Mouse (Mus musculus) lung, embryonic 14.5 days (tissue): Measurements from ENCODE around the gene Thsd4. TPM values are rescaled to one million over a fixed set of nuclear protein-coding genes. Genes with fewer than 3 reads are reported as not detected.
A peak's percentile ranks its signal among the peaks of the same experiment; 100 is the strongest.

Source experiments
- ATAC-seq: fragments of 200-750 bp; cut with Nextera tagmentation; 2 replicates; pipeline ENCODE4 v1.8.0; 2017; ENCODE audit warnings: mild to moderate bottlenecking, moderate TSS enrichment, moderate library complexity; ENCODE audit not compliant: insufficient read depth
- DNase-seq: peaks from one replicate; pipeline ENCODE4 v3.0.0-alpha.2; 2015
- H3K27ac ChIP-seq: fragments of 300-500 bp; sonication (generic); 2 replicates; pipeline ENCODE4 v1.5.1; 2014; ENCODE audit warnings: low read depth, mild to moderate bottlenecking, moderate library complexity
- H3K27me3 ChIP-seq: fragments of 300-500 bp; sonication (generic); 2 replicates; pipeline ENCODE4 v1.6.1; 2014; ENCODE audit warnings: low read length, control low read depth; ENCODE audit not compliant: insufficient read depth
- H3K36me3 ChIP-seq: fragments of 300-500 bp; sonication (generic); 2 replicates; pipeline ENCODE4 v1.6.1; 2014; ENCODE audit warnings: control low read depth; ENCODE audit not compliant: insufficient read depth
- H3K4me1 ChIP-seq: fragments of 300-500 bp; sonication (generic); 2 replicates; pipeline ENCODE4 v1.6.1; 2014; ENCODE audit warnings: antibody characterized with exemption, control low read depth; ENCODE audit not compliant: insufficient read depth
- H3K4me2 ChIP-seq: fragments of 300-500 bp; sonication (generic); 2 replicates; pipeline ENCODE4 v1.6.1; 2014; ENCODE audit warnings: mild to moderate bottlenecking
- H3K4me3 ChIP-seq: fragments of 300-500 bp; sonication (generic); 2 replicates; pipeline ENCODE4 v1.5.1; 2014; ENCODE audit warnings: low read depth, low read length
- H3K9ac ChIP-seq: fragments of 300-500 bp; sonication (generic); 2 replicates; pipeline ENCODE4 v1.6.1; 2014
- H3K9me3 ChIP-seq: fragments of 300-500 bp; sonication (generic); 2 replicates; pipeline ENCODE4 v1.6.1; 2016; ENCODE audit warnings: low read depth, low read length, control low read depth
- CTCF ChIP-seq: IDR thresholded peaks from 2 replicates; pipeline ENCODE4 v1.5.1; 2016; ENCODE audit warnings: antibody characterized with exemption, low read depth
- WGBS: fragments of 180-500 bp; shearing (Covaris S2); extraction: QIAGEN DNeasy Blood & Tissue Kit; methylation state at CpG from one replicate; pipeline ENCODE4 v1.1.7; 2014; 5-methylcytosine and 5-hydroxymethylcytosine counted together
- polyA plus RNA-seq: library from polyadenylated mRNA; unstranded; fragments of >200 nt; fragmentation: Nextera tagmentation; extraction: Ambion mirVana; gene quantifications from 2 replicates; pipeline ENCODE4 v1.2.1, GENCODE M21; 2014

The Thsd4 gene
- polyA plus RNA-seq, 1 experiment from 2014 or later, result 18.5 TPM

DNA sequence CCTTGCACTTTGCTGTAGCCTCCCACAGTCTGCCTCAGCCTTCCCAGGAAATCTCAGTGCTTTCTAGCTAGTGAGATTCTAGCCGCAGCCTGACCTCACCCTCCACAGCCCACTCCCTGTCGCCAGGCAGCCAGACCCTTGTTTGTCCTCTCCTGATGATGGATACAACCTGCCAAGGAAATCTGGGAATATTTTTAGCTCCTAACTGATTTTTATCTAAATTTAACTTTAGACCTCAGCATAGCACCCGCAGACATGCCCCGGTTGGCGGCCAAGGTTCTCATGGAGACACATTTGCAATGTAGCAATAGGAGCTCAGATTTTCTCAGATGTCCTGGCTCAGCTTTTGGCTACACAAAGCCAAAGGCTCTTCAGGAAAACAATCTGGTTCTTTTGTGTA is 205.3 kb downstream of the Thsd4 start:
- 54% methylated on average over 5 of the region's 5 CpGs for WGBS
- no peak overlapping the region for H3K4me3 ChIP-seq

DNA sequence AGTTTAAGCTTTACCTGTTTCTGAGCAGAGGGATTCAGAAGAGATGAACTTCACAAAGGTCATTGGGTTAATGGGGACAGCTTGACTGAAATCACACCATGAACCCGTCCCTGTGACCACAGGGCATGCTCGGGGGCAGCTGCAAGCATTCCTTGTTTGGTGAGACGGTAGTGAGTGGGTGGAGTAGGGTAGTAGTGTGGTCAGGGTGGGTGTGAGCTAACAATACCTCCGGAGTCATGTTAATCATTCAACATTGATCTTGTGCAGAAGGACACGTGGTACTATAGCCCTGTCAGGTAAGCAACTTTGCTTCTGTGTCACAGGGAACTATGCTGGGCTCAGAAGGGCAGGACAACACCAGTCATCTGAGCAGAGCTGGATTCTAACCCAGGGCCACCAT is 206.3 kb downstream of the Thsd4 start:
- DNase-seq (no peak), ATAC-seq (no peak)
- Histone ChIP-seq H3K9ac (no peak overlapping the region), H3K27ac (no peak overlapping the region), H3K36me3 (0 out of 2 replicates have a peak, but pooled peaks cover 3% of the 10 kb centered on the region), H3K4me1 (peaks cover 11% of the 10 kb centered on the region), H3K9me3 (no peaks in the 10 kb centered on the region), H3K4me2 (no peak overlapping the region), H3K4me3 (no peak overlapping the region), H3K27me3 (no peaks in the 10 kb centered on the region)
- TF ChIP-seq CTCF, result no peak
- WGBS, result 49% methylated on average over 5 of the region's 5 CpGs

More for the DNA sequence above, 205.3 kb downstream of the Thsd4 start:
- ATAC-seq (no peak), DNase-seq (no peak)
- Histone ChIP-seq H3K4me1 (peaks cover 11% of the 10 kb centered on the region), H3K4me2 (no peak overlapping the region), H3K27me3 (no peaks in the 10 kb centered on the region), H3K9ac (no peak overlapping the region), H3K9me3 (no peaks in the 10 kb centered on the region), H3K27ac (no peak overlapping the region), H3K36me3 (0 out of 2 replicates have a peak, but pooled peaks cover 3% of the 10 kb centered on the region)
- no peak for TF ChIP-seq CTCF

DNA sequence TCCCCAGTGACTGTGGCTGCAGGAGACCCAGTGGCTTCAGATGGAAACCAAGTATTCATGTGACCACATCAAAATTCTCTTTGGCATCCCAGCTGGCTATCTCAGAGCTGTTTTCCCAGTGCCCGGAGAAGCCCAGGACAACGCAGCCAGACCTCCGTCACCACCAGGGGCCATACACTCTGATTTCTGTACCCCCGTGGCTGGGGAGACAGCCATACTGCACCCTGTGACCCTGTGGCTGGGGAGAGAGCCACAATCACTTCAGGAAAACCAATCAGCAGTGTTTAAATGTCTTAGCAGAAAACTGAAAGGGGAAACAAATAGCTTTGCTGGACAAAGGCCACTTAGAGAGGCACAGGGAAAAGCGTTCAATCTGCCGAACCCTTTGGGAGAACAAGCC is 208.2 kb downstream of the Thsd4 start:
- Histone ChIP-seq H3K27ac (no peak overlapping the region), H3K36me3 (0 out of 2 replicates have a peak, but pooled peaks cover 3% of the 10 kb centered on the region), H3K27me3 (no peaks in the 10 kb centered on the region), H3K4me1 (peaks cover 15% of the 10 kb centered on the region), H3K4me2 (no peak overlapping the region), H3K9me3 (no peaks in the 10 kb centered on the region), H3K9ac (no peak overlapping the region), H3K4me3 (no peak overlapping the region)
- ATAC-seq, result no peak
- 49% methylated on average over 6 of the region's 6 CpGs for WGBS
- no peak for TF ChIP-seq CTCF
- no peak for DNase-seq

DNA sequence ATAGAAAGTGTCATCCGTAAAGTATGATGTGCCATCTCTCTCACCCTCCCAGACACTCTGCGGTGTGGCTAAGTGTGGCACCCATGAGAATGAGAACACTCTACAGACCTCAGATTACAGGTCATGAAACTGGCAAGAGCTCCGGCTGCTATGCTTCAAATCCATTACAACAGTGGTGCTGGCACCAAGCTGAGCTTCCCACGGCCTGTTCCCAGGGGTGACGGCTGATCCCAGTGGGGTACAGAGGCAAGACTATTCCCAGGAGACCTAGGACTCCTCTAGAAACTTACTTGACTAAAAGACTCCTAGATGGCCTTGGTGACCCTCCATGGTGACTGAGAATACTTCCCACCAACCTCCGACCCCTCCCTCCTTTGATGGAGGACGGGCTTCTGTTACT is 209.2 kb downstream of the Thsd4 start:
- no peak overlapping the region for H3K4me2 ChIP-seq
- no peak for ATAC-seq

DNA sequence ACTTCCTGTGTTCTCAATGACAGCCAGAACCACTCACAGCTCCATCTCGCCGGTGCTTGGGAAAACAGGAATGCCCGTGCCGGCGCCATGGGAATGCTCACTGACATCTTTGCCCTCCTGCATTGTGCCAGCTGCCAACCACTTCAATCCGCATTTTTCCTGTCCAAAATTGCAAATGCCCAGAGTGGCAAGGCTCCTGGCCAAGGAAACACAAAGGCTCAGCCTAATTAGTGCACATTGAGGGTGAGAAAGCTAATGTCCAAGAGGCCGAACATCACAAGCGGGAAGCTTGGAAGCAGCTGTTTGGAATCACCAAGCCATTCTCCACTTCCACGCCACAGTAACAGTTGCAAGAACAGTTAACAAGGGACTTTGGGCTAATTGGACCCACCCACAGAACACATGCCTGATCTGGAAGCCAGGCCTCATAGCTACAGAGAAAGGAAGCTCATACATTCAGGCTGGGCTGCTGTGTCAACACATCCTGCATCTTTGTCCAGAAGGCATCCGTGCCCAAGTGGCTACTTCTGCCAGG is 210.2 kb downstream of the Thsd4 start:
- Histone ChIP-seq H3K4me2 (no peak overlapping the region), H3K9ac (no peak overlapping the region), H3K9me3 (no peaks in the 10 kb centered on the region), H3K4me1 (peaks cover 19% of the 10 kb centered on the region), H3K4me3 (no peak overlapping the region), H3K27ac (no peak overlapping the region), H3K36me3 (no peaks in the 10 kb centered on the region), H3K27me3 (no peaks in the 10 kb centered on the region)
- TF ChIP-seq CTCF, result no peak
- 75% methylated on average over 10 of the region's 10 CpGs for WGBS
- ATAC-seq, result no peak
- DNase-seq, result no peak

More for the DNA sequence above, 209.2 kb downstream of the Thsd4 start:
- no peak for TF ChIP-seq CTCF
- Histone ChIP-seq H3K36me3 (0 out of 2 replicates have a peak, but pooled peaks cover 3% of the 10 kb centered on the region), H3K27ac (no peak overlapping the region), H3K4me1 (peaks cover 19% of the 10 kb centered on the region), H3K27me3 (no peaks in the 10 kb centered on the region), H3K9me3 (no peaks in the 10 kb centered on the region), H3K9ac (no peak overlapping the region), H3K4me3 (no peak overlapping the region)
- DNase-seq, result no peak
- WGBS, result 78% methylated on average over 7 of the region's 7 CpGs

DNA sequence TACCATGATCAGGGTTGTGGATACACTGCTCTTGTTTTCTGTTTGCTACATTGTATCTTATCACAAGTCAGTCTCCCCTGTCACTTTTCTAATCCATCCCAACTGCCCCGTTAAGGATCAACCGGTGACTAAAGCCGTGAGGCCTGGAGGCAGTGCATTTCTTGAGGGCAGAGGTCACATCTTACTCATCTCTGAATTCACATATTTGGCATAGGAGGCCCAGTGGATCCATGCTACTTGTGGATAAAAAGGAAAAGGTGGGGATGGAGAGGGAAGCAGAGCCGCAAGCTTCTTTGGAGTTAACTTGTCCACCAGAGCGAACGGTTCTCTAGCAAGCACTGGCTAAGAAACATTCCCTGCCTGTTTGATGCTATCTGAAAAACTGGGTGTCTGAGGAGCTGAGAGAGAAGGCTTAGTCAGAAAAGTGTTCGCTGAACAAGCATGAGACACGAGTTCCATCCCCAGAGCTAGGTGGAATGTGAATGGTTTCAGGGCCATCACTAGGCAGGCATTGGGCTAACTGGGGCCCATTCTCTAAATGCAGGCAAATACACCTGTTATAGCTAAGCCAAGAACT is 211.0 kb downstream of the Thsd4 start:
- H3K9me3 ChIP-seq, result no peaks in the 10 kb centered on the region
- DNase-seq (no peak), ATAC-seq (no peak)
- no peaks in the 10 kb centered on the region for H3K27me3 ChIP-seq
- 58% methylated on average over 8 of the region's 8 CpGs for WGBS
- H3K9ac ChIP-seq, result no peak overlapping the region
- H3K36me3 ChIP-seq, result no peaks in the 10 kb centered on the region
- H3K4me3 ChIP-seq, result no peak overlapping the region
- peaks cover 19% of the 10 kb centered on the region for H3K4me1 ChIP-seq
- TF ChIP-seq CTCF, result no peak
- no peak overlapping the region for H3K27ac ChIP-seq
- no peak overlapping the region for H3K4me2 ChIP-seq

DNA sequence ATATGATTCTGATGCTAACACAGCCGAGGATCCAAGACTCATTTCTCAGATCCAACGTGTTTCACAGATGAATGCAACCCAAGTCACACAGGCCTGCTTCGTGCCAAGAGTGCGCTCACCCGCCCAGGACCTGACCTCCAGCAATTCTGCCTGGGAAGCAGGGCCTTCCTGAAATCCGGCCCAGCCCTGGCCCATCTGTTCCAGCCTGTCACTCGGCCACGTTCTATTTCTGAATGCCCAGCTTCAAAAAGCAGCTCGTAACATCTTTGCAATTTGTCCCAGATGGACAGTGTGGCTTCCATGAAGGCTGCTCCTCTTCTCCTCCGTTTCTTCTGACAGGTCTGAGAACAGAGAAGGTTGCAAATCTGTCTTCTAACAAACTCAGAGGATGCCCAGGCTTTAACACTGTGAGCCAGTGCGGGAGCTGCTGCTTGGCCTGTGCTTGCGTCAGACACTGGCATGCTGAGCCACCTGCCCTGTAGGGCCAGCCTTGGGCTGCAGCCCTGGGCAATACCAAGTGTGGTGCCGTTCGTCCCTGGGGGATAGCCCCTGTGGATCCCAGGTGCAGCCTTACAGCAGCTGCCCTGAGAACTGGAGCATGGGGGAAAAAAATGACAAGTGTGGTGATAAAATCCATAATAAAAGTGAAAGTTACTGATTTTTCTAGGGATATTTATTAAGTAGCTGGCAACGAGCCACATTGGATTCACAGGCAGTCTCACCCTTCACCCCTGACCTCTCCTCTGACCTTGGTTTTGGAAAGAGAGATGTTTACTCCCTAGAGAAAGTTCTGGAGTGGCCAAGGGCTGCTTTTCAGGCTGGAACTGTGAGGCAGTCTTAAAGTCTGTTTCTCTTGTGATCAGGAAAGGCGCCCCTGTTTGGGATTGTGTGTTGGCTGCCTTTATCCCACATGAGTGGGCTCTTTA is 211.8 kb downstream of the Thsd4 start:
- 48% methylated on average over 16 of the region's 16 CpGs for WGBS
- H3K4me3 ChIP-seq, result no peak overlapping the region
- H3K4me1 ChIP-seq, result peaks cover 19% of the 10 kb centered on the region
- DNase-seq (peak; percentile 47), ATAC-seq (no peak)
- H3K9ac ChIP-seq, result no peak overlapping the region; the same call in 1 of the 2 replicates
- H3K36me3 ChIP-seq, result no peaks in the 10 kb centered on the region
- no peak overlapping the region for H3K4me2 ChIP-seq
- no peaks in the 10 kb centered on the region for H3K9me3 ChIP-seq
- TF ChIP-seq CTCF, result no peak
- H3K27ac ChIP-seq, result no peak overlapping the region
- no peaks in the 10 kb centered on the region for H3K27me3 ChIP-seq
